In genomic region chr16:82816615-82817014, GRCm38 (mm10) we compare ENCODE assay signal across 24 mouse cellular contexts. TPM values are rescaled to one million over a fixed set of nuclear protein-coding genes. Genes with fewer than 3 reads are reported as not detected.
A peak's percentile ranks its signal among the peaks of the same experiment; 100 is the strongest.
DNase-seq lines count a peak whose midpoint lies in the region; ATAC-seq and TF ChIP-seq lines count a peak whose summit lies in the region.
"Had no signal": no experiment of that assay in that cellular context is flagged by ENCODE, and none has a peak within 500 bp of the region (broad histone marks: within the 10 kb centered on the region; RNA-seq: fewer than 3 reads in every experiment).

No protein-coding gene starts in this region.

- no peak for TF ChIP-seq CTCF in brain, embryonic 14.5 days (IDR thresholded peaks at IDR 0.05; ENCODE audit: borderline replicate concordance, extremely low read depth, insufficient read depth, insufficient read length)

- DNase-seq in forebrain, embryonic 10.5 days (ENCODE audit: extremely low spot score, low spot score), result no peak
- peak; percentile 54 for DNase-seq in brain, embryonic 14.5 days (ENCODE audit: low read depth)
- no peak for DNase-seq in thymus, postnatal 4 days
- DNase-seq: adrenal gland, adult 2 months; adrenal gland, postnatal 10 days; adrenal gland, postnatal 25 days; cerebellum, adult 11 months; cerebellum, adult 18-20 months; cerebellum, adult 8-10 months; cerebellum, adult 9-11 months; cerebellum, postnatal 14 days; cerebellum, postnatal 36 days; embryo, embryonic 11 days had no signal

- H3K27me3 ChIP-seq in forebrain, embryonic 13.5 days, result no peaks in the 10 kb centered on the region
- H3K27me3 ChIP-seq in forebrain, embryonic 10.5 days (ENCODE audit: poor library complexity, severe bottlenecking), result no peaks in the 10 kb centered on the region
- no peaks in the 10 kb centered on the region for H3K27me3 ChIP-seq in forebrain, embryonic 16.5 days (replicated peaks; ENCODE audit: control insufficient read depth, insufficient read depth, low read length)
- H3K27me3 ChIP-seq in forebrain, embryonic 12.5 days, result no peaks in the 10 kb centered on the region
- H3K27me3 ChIP-seq in midbrain, embryonic 12.5 days, result no peaks in the 10 kb centered on the region
- no peaks in the 10 kb centered on the region for H3K27me3 ChIP-seq in midbrain, embryonic 13.5 days
- H3K27me3 ChIP-seq: embryonic facial prominence, embryonic 13.5 days; embryonic facial prominence, embryonic 15.5 days had no signal

- no peak overlapping the region for H3K9ac ChIP-seq in forebrain, embryonic 13.5 days
- no peak overlapping the region for H3K9ac ChIP-seq in forebrain, embryonic 16.5 days (replicated peaks; ENCODE audit: low read depth, low read length)
- no peak overlapping the region for H3K9ac ChIP-seq in forebrain, embryonic 12.5 days
- H3K9ac ChIP-seq in midbrain, embryonic 12.5 days (replicated peaks), result no peak overlapping the region
- H3K9ac ChIP-seq in midbrain, embryonic 13.5 days (replicated peaks), result no peak overlapping the region
- H3K9ac ChIP-seq: embryonic facial prominence, embryonic 13.5 days; embryonic facial prominence, embryonic 15.5 days had no signal

- no peak overlapping the region for H3K4me2 ChIP-seq in forebrain, embryonic 13.5 days
- no peak overlapping the region for H3K4me2 ChIP-seq in forebrain, embryonic 16.5 days (ENCODE audit: low read length)
- H3K4me2 ChIP-seq in forebrain, embryonic 12.5 days, result no peak overlapping the region
- H3K4me2 ChIP-seq in midbrain, embryonic 12.5 days (replicated peaks), result no peak overlapping the region
- no peak overlapping the region for H3K4me2 ChIP-seq in midbrain, embryonic 13.5 days (replicated peaks)
- H3K4me2 ChIP-seq: embryonic facial prominence, embryonic 13.5 days; embryonic facial prominence, embryonic 15.5 days had no signal

- no peaks in the 10 kb centered on the region for H3K4me1 ChIP-seq in forebrain, embryonic 13.5 days
- H3K4me1 ChIP-seq in forebrain, embryonic 10.5 days, result no peaks in the 10 kb centered on the region
- H3K4me1 ChIP-seq in forebrain, embryonic 16.5 days (replicated peaks; ENCODE audit: control insufficient read depth, insufficient read depth, low read length), result no peaks in the 10 kb centered on the region
- no peaks in the 10 kb centered on the region for H3K4me1 ChIP-seq in forebrain, embryonic 12.5 days
- H3K4me1 ChIP-seq in midbrain, embryonic 12.5 days, result no peaks in the 10 kb centered on the region
- H3K4me1 ChIP-seq in midbrain, embryonic 13.5 days (replicated peaks), result no peaks in the 10 kb centered on the region
- H3K4me1 ChIP-seq: embryonic facial prominence, embryonic 13.5 days; embryonic facial prominence, embryonic 15.5 days had no signal

- no peak for TF ChIP-seq POLR2A in brain, embryonic 14.5 days (IDR thresholded peaks at IDR 0.05; ENCODE audit: borderline replicate concordance, extremely low read depth, insufficient read depth, insufficient read length, poor library complexity, severe bottlenecking)

- no peak overlapping the region for H3K27ac ChIP-seq in forebrain, embryonic 13.5 days
- H3K27ac ChIP-seq in forebrain, embryonic 10.5 days, result no peak overlapping the region
- no peak overlapping the region for H3K27ac ChIP-seq in forebrain, embryonic 16.5 days (ENCODE audit: low read length)
- no peak overlapping the region for H3K27ac ChIP-seq in forebrain, embryonic 12.5 days
- no peak overlapping the region for H3K27ac ChIP-seq in midbrain, embryonic 12.5 days (replicated peaks)
- no peak overlapping the region for H3K27ac ChIP-seq in midbrain, embryonic 13.5 days
- H3K27ac ChIP-seq: embryonic facial prominence, embryonic 13.5 days; embryonic facial prominence, embryonic 15.5 days had no signal

- no peaks in the 10 kb centered on the region for H3K36me3 ChIP-seq in forebrain, embryonic 13.5 days (ENCODE audit: poor library complexity, severe bottlenecking)
- no peaks in the 10 kb centered on the region for H3K36me3 ChIP-seq in forebrain, embryonic 10.5 days (replicated peaks)
- H3K36me3 ChIP-seq in forebrain, embryonic 16.5 days (ENCODE audit: control insufficient read depth, insufficient read depth), result no peaks in the 10 kb centered on the region
- no peaks in the 10 kb centered on the region for H3K36me3 ChIP-seq in forebrain, embryonic 12.5 days (replicated peaks)
- H3K36me3 ChIP-seq in midbrain, embryonic 12.5 days, result no peaks in the 10 kb centered on the region
- no peaks in the 10 kb centered on the region for H3K36me3 ChIP-seq in midbrain, embryonic 13.5 days
- H3K36me3 ChIP-seq: embryonic facial prominence, embryonic 13.5 days; embryonic facial prominence, embryonic 15.5 days had no signal

- ATAC-seq in forebrain, embryonic 13.5 days, result peak; percentile 50; the same call in 1 of the 2 replicates
- ATAC-seq in forebrain, embryonic 16.5 days, result peak; percentile 78
- ATAC-seq in forebrain, embryonic 12.5 days (ENCODE audit: low FRiP score), result no peak
- ATAC-seq in midbrain, embryonic 12.5 days (ENCODE audit: low FRiP score, low read depth), result peak; percentile 55; the same call in 1 of the 2 replicates
- ATAC-seq in midbrain, embryonic 13.5 days, result no peak

- no peak overlapping the region for H3K4me3 ChIP-seq in forebrain, embryonic 13.5 days
- no peak overlapping the region for H3K4me3 ChIP-seq in forebrain, embryonic 10.5 days
- H3K4me3 ChIP-seq in forebrain, embryonic 16.5 days (replicated peaks; ENCODE audit: low read length), result no peak overlapping the region
- H3K4me3 ChIP-seq in forebrain, embryonic 12.5 days (replicated peaks), result no peak overlapping the region
- no peak overlapping the region for H3K4me3 ChIP-seq in midbrain, embryonic 12.5 days
- no peak overlapping the region for H3K4me3 ChIP-seq in midbrain, embryonic 13.5 days (replicated peaks)
- H3K4me3 ChIP-seq: embryonic facial prominence, embryonic 13.5 days; embryonic facial prominence, embryonic 15.5 days; erythroblast, embryonic 14.5 days had no signal

- 40% methylated on average over 2 of the region's 2 CpGs for WGBS in forebrain, embryonic 13.5 days
- 74% methylated on average over 2 of the region's 2 CpGs for WGBS in forebrain, embryonic 10.5 days
- 24% methylated on average over 2 of the region's 2 CpGs for WGBS in forebrain, embryonic 16.5 days
- WGBS in forebrain, embryonic 12.5 days, result 40% methylated on average over 2 of the region's 2 CpGs
- WGBS in midbrain, embryonic 12.5 days, result 51% methylated on average over 2 of the region's 2 CpGs
- 26% methylated on average over 2 of the region's 2 CpGs for WGBS in midbrain, embryonic 13.5 days

- H3K9me3 ChIP-seq in forebrain, embryonic 13.5 days (replicated peaks), result no peaks in the 10 kb centered on the region
- H3K9me3 ChIP-seq in forebrain, embryonic 10.5 days, result no peaks in the 10 kb centered on the region
- no peaks in the 10 kb centered on the region for H3K9me3 ChIP-seq in forebrain, embryonic 16.5 days (ENCODE audit: control insufficient read depth, low read length)
- no peaks in the 10 kb centered on the region for H3K9me3 ChIP-seq in forebrain, embryonic 12.5 days
- no peaks in the 10 kb centered on the region for H3K9me3 ChIP-seq in midbrain, embryonic 12.5 days
- no peaks in the 10 kb centered on the region for H3K9me3 ChIP-seq in midbrain, embryonic 13.5 days
- H3K9me3 ChIP-seq: embryonic facial prominence, embryonic 13.5 days; embryonic facial prominence, embryonic 15.5 days had no signal

RNA-seq across cellular contexts. Expression of gene Gm21833, which starts 11.6 kb away (rescaled TPM):
- polyA plus RNA-seq in forebrain, embryonic 13.5 days (2015; fragmentation: Nextera tagmentation; extraction: Ambion mirVana), result not detected in 2 replicates
- polyA plus RNA-seq in forebrain, embryonic 10.5 days (2016; fragmentation: Nextera tagmentation; extraction: Ambion mirVana), result not detected in 2 replicates
- not detected in 2 replicates for polyA plus RNA-seq in forebrain, embryonic 16.5 days (2015; fragmentation: Nextera tagmentation; extraction: Ambion mirVana)
- not detected in 2 replicates for polyA plus RNA-seq in forebrain, embryonic 12.5 days (2016; fragmentation: Nextera tagmentation; extraction: Ambion mirVana)
- not detected in 2 replicates for polyA plus RNA-seq in midbrain, embryonic 12.5 days (2016; fragmentation: Nextera tagmentation; extraction: Ambion mirVana)
- not detected in 2 replicates for polyA plus RNA-seq in midbrain, embryonic 13.5 days (2015; fragmentation: Nextera tagmentation; extraction: Ambion mirVana)
- polyA plus RNA-seq in brain, embryonic 14.5 days (2012; rRNA removed), result not detected in 2 replicates
- polyA plus RNA-seq: adrenal gland, adult 2 months; C2C12; embryonic facial prominence, embryonic 11.5 days; embryonic facial prominence, embryonic 13.5 days; embryonic facial prominence, embryonic 15.5 days; erythroblast, embryonic 14.5 days; frontal cortex, adult 2 months had no signal

Comparison
In these comparisons a context has a peak if more than half of its experiments do, and no peak if none do; other contexts are left out.
1. ATAC-seq: peak in forebrain, embryonic 13.5 days (single experiment), forebrain, embryonic 16.5 days (single experiment) and midbrain, embryonic 12.5 days (single experiment); none in forebrain, embryonic 12.5 days (single experiment) and midbrain, embryonic 13.5 days (single experiment).